Mouse (Mus musculus) intestine, postnatal 0 days (tissue): Measurements from ENCODE around the gene Prkcz. TPM values are rescaled to one million over a fixed set of nuclear protein-coding genes. Genes with fewer than 3 reads are reported as not detected.
A peak's percentile ranks its signal among the peaks of the same experiment; 100 is the strongest.

Source experiments
- ATAC-seq: fragments of 200-750 bp; cut with Nextera tagmentation; 2 replicates; pipeline ENCODE4 v1.8.0; 2017; ENCODE audit warnings: mild to moderate bottlenecking, moderate TSS enrichment, moderate library complexity
- H3K27ac ChIP-seq: fragments of 300-500 bp; sonication (generic); 2 replicates; pipeline ENCODE4 v1.5.1; 2014; ENCODE audit warnings: mild to moderate bottlenecking, low read depth, low read length, moderate library complexity
- H3K27me3 ChIP-seq: fragments of 300-500 bp; sonication (generic); replicated peaks from 2 replicates; pipeline ENCODE4 v1.6.1; 2014; ENCODE audit warnings: low read length, mixed read lengths; ENCODE audit not compliant: control insufficient read depth, insufficient read depth
- H3K36me3 ChIP-seq: fragments of 300-500 bp; sonication (generic); 2 replicates; pipeline ENCODE4 v1.6.1; 2014; ENCODE audit warnings: mild to moderate bottlenecking, moderate library complexity; ENCODE audit not compliant: control insufficient read depth, insufficient read depth
- H3K4me1 ChIP-seq: fragments of 300-500 bp; sonication (generic); replicated peaks from 2 replicates; pipeline ENCODE4 v1.6.1; 2014; ENCODE audit warnings: antibody characterized with exemption, low read length, mixed read lengths; ENCODE audit not compliant: control insufficient read depth, insufficient read depth
- H3K4me2 ChIP-seq: fragments of 300-500 bp; sonication (generic); replicated peaks from 2 replicates; pipeline ENCODE4 v1.6.1; 2014; ENCODE audit warnings: low read depth, mild to moderate bottlenecking, moderate library complexity
- H3K4me3 ChIP-seq: fragments of 300-500 bp; sonication (generic); 2 replicates; pipeline ENCODE4 v1.5.1; 2014; ENCODE audit warnings: low read depth, low read length
- H3K9ac ChIP-seq: fragments of 300-500 bp; sonication (generic); 2 replicates; pipeline ENCODE4 v1.6.1; 2014; ENCODE audit warnings: mild to moderate bottlenecking, low read depth, low read length
- H3K9me3 ChIP-seq: fragments of 300-500 bp; sonication (generic); 2 replicates; pipeline ENCODE4 v1.6.1; 2016; ENCODE audit warnings: mixed run types; ENCODE audit not compliant: control insufficient read depth
- CTCF ChIP-seq: sonication (generic); IDR thresholded peaks from 2 replicates; pipeline ENCODE4 v1.5.1; 2016; ENCODE audit warnings: low read depth, mild to moderate bottlenecking, control low read depth, antibody characterized with exemption, moderate library complexity
- WGBS: fragments of 180-500 bp; shearing (Covaris S2); extraction: QIAGEN DNeasy Blood & Tissue Kit; methylation state at CpG from one replicate; pipeline ENCODE4 v1.1.7; 2014; 5-methylcytosine and 5-hydroxymethylcytosine counted together
- polyA plus RNA-seq: library from polyadenylated mRNA; unstranded; fragments of >200 nt; fragmentation: Nextera tagmentation; extraction: Ambion mirVana; gene quantifications from 2 replicates; pipeline ENCODE4 v1.2.1, GENCODE M21; 2015

Gene Prkcz
- polyA plus RNA-seq, 1 experiment from 2014 or later, result 31.7 TPM

- Histone ChIP-seq H3K4me1 (peaks cover 12% of the 10 kb centered on the region), H3K4me2 (no peak overlapping the region)
- WGBS, result 89% methylated on average over 8 of the region's 8 CpGs
Measured at GRCm38 (mm10) chr4:155279054-155279453, 82.1 kb downstream of the Prkcz start.

GRCm38 (mm10) chr4:155277963-155278362 lies 83.2 kb downstream of the Prkcz start:
- Histone ChIP-seq H3K27ac (no peak overlapping the region), H3K9me3 (no peaks in the 10 kb centered on the region), H3K36me3 (no peaks in the 10 kb centered on the region; the same call in 1 of the 2 replicates), H3K4me3 (no peak overlapping the region), H3K4me2 (no peak overlapping the region), H3K4me1 (peaks cover 12% of the 10 kb centered on the region), H3K27me3 (no peaks in the 10 kb centered on the region), H3K9ac (no peak overlapping the region)
- no peak for ATAC-seq
- WGBS, result 85% methylated on average over 6 of the region's 6 CpGs
- TF ChIP-seq CTCF, result no peak

More at GRCm38 (mm10) chr4:155279054-155279453, 82.1 kb downstream of the Prkcz start:
- no peaks in the 10 kb centered on the region; the same call in 1 of the 2 replicates for H3K36me3 ChIP-seq
- no peak overlapping the region for H3K9ac ChIP-seq
- peak; percentile 53 for TF ChIP-seq CTCF
- H3K9me3 ChIP-seq, result no peaks in the 10 kb centered on the region
- ATAC-seq, result no peak
- H3K27me3 ChIP-seq, result no peaks in the 10 kb centered on the region
- no peak overlapping the region for H3K4me3 ChIP-seq
- H3K27ac ChIP-seq, result no peak overlapping the region

GRCm38 (mm10) chr4:155274851-155275250 lies 86.3 kb downstream of the Prkcz start:
- no peak for TF ChIP-seq CTCF
- H3K4me1 ChIP-seq, result no peaks in the 10 kb centered on the region
- H3K27me3 ChIP-seq, result no peaks in the 10 kb centered on the region
- H3K4me2 ChIP-seq, result no peak overlapping the region
- H3K4me3 ChIP-seq, result no peak overlapping the region
- no peaks in the 10 kb centered on the region for H3K9me3 ChIP-seq
- H3K27ac ChIP-seq, result no peak overlapping the region
- no peak overlapping the region for H3K9ac ChIP-seq
- peaks cover 12% of the 10 kb centered on the region for H3K36me3 ChIP-seq
- 56% methylated on average over 3 of the region's 3 CpGs for WGBS
- no peak for ATAC-seq

GRCm38 (mm10) chr4:155274451-155274850 lies 86.7 kb downstream of the Prkcz start:
- WGBS, result 43% methylated on average over 5 of the region's 5 CpGs
- peaks cover 12% of the 10 kb centered on the region for H3K36me3 ChIP-seq
- H3K4me1 ChIP-seq, result no peaks in the 10 kb centered on the region
- no peak for ATAC-seq
- TF ChIP-seq CTCF, result no peak
- no peak overlapping the region for H3K27ac ChIP-seq
- H3K27me3 ChIP-seq, result no peaks in the 10 kb centered on the region
- no peak overlapping the region for H3K9ac ChIP-seq
- H3K4me2 ChIP-seq, result no peak overlapping the region
- H3K9me3 ChIP-seq, result no peaks in the 10 kb centered on the region
- no peak overlapping the region for H3K4me3 ChIP-seq

GRCm38 (mm10) chr4:155268382-155268781 lies 92.8 kb downstream of the Prkcz start:
- Histone ChIP-seq H3K9me3 (no peaks in the 10 kb centered on the region), H3K4me2 (no peak overlapping the region), H3K27me3 (no peaks in the 10 kb centered on the region), H3K4me3 (no peak overlapping the region), H3K4me1 (no peaks in the 10 kb centered on the region), H3K27ac (no peak overlapping the region), H3K36me3 (peaks cover 22% of the 10 kb centered on the region), H3K9ac (no peak overlapping the region)
- TF ChIP-seq CTCF, result peak; percentile 84
- WGBS, result 36% methylated on average over 5 of the region's 5 CpGs
- ATAC-seq, result no peak

GRCm38 (mm10) chr4:155267639-155268175 lies 93.5 kb downstream of the Prkcz start:
- no peak overlapping the region for H3K4me3 ChIP-seq
- no peaks in the 10 kb centered on the region for H3K4me1 ChIP-seq
- H3K36me3 ChIP-seq, result peaks cover 22% of the 10 kb centered on the region
- H3K27ac ChIP-seq, result no peak overlapping the region
- 56% methylated on average over 12 of the region's 12 CpGs for WGBS
- TF ChIP-seq CTCF, result no peak
- no peaks in the 10 kb centered on the region for H3K9me3 ChIP-seq
- no peak for ATAC-seq
- no peak overlapping the region for H3K9ac ChIP-seq
- no peak overlapping the region for H3K4me2 ChIP-seq
- H3K27me3 ChIP-seq, result no peaks in the 10 kb centered on the region
